Mouse (Mus musculus) embryo, embryonic 11 days (tissue): ENCODE measurements around the gene Dlx1.

Experiments
- DNase-seq: peaks from one replicate; pipeline ENCODE4 v3.0.0-alpha.2; 2015

Gene Dlx1

DNA sequence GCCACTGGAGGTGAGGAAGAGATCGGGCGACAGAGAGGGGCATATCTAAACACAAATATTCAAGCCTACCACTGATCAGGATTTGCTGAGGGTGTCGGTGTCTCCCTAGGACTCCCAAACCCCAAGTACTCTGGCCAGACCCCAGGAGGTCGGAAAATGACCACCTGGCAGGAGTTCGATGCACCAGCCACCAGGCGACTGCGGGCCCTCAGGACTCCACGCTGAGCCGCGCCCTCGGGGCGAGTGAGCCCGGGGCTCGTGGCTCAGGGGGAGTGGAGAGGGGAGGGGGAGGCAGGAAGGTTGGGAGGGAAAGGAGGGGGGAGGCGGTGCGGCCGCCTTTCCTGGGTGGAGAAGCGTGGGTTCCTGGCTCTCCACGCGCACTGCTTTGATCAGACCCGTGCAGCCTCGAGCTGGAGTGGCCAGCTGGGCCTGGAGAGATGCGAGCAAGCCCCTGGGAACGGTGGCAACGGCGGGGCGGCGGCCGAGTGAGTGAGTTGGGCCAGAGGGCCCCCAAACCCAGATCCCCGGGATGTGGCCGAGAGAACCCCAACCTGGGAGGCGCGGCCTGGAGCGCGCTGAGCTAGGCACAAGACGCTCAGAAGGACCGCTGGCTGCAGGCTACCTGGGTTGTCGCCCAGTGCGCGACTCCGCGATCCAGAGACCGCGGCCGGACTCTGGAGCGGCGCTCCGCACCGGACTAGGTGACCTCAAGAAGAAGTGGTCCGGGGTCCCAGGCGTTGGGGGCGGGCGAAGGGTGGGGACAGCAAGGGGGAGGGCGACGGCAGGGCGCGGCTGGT is 999 bp downstream of the Dlx1 start:
- DNase-seq = no peak

DNA sequence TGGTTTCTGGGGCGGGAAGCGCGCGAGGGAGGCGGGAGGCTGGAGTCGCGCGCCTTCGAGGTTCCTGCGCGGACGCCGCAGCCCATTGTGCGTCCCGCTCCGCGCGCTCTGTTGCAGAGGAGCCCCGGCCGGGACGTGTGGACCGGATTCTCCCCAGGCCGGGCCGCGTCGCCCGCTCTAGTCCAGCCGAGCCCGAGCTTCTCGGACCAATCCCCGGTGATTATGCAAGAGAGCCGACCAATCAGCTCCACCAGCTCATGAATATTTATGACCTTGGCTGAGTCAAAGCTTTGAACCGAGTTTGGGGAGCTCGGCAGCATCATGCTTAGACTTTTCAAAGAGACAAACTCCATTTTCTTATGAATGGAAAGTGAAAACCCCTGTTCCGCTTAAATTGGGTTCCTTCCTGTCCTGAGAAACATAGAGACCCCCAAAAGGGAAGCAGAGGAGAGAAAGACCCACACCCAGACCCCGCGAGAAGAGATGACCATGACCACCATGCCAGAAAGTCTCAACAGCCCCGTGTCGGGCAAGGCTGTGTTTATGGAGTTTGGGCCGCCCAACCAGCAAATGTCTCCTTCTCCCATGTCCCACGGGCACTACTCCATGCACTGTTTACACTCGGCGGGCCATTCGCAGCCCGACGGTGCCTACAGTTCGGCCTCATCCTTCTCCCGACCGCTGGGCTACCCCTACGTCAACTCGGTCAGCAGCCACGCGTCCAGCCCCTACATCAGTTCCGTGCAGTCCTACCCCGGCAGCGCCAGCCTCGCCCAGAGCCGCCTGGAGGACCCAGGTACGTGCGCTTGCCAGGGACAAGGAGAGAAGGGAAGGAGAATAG is 1.8 kb downstream of the Dlx1 start:
- peak; percentile 95 for DNase-seq

DNA sequence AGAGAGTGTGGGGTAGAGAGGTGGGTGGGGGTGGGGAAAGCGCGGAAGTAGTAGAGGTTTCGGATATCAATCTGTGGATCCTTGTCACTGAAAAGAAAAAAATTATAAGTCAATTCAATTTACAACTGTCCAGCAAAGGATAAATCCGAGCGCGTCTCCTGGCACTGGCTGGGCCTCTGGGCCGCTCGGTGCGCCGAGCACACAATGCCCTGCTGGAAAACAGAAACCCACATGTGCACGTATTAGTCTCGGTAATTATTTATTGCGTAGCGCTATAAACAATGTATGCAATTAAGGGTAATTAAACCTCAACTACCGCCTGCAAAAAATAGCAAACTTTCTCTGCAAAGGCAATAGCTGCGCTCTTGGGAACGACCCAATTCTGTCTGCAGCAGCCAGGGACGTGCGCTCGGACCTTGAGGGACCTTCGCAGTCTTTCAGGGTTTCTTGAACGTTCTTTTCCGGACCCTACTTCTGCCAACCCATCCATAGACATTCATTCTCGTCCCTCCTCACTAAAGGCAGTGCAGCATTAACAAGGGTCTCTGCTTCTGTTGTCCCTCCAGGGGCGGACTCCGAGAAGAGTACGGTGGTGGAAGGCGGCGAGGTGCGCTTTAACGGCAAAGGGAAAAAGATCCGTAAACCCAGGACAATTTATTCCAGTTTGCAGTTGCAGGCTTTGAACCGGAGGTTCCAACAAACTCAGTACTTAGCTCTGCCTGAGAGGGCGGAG is 2.6 kb downstream of the Dlx1 start:
- DNase-seq = peak; percentile 44

- peak; percentile 5 for DNase-seq
These were observed 3.2 kb downstream of the Dlx1 start for GRCm38 (mm10) chr2:71531124-71531590.

DNA sequence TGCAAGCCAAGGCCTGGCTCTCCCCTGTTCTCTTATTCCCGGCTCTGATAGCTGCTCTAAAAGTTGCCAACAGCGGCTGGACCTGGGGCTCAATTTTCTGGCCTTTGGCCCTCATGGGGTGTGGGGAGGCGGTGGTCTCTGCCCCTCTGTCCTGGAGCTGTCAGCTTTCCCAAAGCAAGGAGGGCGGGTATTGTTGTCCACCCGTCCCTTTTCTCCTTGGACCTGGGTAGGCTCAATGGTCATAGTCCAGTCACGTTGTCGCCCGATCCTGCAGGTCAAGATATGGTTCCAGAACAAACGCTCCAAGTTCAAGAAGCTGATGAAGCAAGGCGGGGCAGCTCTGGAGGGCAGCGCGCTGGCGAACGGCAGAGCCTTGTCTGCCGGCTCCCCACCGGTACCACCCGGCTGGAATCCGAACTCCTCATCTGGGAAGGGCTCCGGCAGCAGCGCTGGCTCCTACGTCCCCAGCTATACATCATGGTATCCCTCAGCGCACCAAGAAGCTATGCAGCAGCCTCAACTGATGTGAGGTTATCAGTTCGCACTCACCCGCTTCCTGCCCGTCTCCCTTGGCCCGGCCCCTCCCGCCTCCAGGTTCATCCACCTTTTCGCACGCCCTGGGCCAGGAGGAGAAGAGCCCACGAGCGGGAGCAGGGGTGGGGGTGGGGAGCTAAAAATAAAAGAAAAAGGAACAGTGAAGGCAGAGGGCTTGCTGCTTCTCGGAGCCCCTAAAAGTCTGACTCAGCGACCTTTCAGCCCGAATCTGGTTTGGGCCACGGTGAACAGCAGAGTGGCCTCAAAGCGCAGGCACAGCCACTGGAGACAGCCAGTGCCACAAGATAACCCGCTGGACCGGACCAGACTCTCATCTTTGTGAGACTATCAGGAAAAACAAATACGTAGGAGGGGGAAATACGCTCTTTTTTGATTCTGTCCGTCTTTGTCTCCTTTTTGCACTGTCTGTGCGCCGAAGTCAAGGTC is 4.4 kb downstream of the Dlx1 start:
- DNase-seq = peak; percentile 44

- DNase-seq = no peak
These were observed 5.2 kb downstream of the Dlx1 start for GRCm38 (mm10) chr2:71533094-71533493.

GRCm38 (mm10) chr2:71534242-71535052 is 6.5 kb downstream of the Dlx1 start:
- DNase-seq = peak; percentile 47

GRCm38 (mm10) chr2:71540611-71541417 is 12.9 kb downstream of the Dlx1 start:
- peak; percentile 61 for DNase-seq

DNA sequence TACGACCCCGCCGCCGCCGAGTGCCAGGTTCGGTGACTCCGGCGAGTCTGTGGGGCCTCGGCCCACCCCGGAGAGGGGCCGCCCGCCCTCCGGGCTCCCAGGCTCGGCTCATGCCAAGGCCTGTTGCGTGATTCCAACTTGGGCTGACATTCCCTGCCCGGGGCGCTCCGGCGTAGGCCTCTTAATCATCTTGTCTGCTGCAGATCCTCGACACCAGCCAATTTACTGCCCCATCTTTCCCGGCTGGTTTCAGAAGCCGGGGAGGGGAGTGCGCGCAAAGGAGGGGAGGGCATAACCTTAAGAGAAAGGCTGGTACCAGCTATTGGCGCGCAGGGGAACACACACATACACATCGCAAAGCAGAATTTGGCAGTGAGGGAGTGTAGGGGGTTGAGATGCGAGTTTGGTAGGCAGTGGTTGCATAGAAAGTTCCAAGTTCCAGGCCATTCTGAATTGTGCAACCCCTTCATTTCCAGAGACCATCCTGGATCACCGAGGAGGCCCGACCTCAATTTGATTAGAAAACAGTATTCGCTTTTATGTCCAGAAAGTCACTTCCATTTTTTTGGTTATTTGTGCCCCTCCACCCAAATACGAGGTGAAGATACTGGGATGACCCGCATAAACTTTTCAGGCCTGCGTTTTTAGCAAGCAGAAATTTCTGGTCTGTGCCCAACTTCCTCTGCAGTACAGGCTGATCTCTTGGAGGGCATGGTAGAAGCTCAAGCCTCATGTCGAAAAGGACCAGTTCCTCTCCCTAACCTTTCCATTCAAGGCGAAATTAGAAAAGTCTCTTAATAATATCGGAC is 13.7 kb downstream of the Dlx1 start:
- DNase-seq = peak; percentile 21

DNA sequence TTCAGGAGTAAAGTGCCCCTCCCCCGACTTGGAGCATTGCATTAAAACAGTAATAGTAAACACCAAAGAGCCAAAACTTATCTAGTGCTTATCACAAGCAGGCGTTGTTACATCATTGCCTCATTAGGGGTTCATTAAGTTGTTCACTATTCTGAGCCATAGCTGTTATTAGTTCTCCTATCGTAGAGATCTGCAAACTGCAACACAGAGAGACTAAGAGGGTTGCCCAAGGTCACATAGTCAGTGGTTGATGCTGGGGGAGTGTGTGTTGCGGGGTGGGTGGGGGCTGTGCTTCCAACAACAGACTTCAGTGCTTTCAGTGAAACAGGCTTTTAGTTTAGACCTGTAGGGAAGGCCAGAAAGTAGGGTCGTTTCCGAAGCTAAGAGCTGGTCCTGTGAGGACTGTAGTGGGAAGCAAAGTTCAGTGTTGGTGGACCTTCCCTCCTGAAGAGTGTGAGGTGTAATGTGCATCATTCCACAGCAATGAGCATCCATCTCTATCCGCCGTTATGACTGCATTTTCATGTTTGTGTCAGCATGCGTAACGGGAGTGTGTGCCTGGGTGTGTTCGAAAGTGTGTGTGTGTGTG is 14.4 kb downstream of the Dlx1 start:
- DNase-seq = peak; percentile 44

DNA sequence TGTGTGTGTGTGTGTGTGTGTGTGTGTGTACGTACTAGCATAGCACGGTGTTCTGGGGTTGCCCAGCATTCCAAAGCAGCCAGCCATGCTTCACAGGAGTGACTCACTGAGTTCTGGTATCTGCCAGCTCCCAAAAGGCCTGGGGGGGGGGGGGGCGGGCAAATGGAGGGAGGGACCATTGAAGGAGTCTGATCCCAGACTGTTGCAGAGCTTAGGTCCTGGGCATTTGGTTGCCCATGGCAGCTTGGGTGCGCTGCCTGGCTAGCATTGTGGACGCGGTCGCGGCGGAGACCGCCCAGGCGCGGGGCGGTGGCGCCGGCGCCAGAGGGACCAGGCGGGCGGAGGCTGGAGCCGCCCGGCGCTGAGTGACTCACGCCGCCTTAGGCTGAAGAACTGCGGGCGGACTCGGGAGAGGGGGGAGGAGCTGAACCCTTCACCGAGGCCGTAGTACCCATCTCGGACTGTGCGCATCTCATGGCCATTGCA is 14.9 kb downstream of the Dlx1 start:
- DNase-seq = peak; percentile 81

DNA sequence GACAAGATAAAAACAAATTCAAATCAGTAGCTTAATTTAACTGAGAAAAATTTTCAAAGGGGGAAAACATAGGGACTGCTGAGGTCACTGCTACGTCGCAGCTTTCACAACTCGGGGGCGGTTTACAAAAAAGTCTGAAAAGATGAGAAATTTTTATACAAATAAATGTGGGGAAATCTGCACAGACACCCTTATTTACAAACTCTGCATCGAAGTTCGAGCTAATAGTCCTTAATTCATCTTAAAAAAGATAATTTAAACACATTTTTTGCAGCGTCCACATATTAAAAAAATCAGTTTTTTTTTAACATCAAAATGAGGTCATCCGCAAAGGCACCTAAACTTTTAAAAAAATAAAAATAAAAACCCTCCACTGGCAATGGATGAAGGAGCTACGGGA is 15.6 kb downstream of the Dlx1 start:
- DNase-seq = peak; percentile 20

DNA sequence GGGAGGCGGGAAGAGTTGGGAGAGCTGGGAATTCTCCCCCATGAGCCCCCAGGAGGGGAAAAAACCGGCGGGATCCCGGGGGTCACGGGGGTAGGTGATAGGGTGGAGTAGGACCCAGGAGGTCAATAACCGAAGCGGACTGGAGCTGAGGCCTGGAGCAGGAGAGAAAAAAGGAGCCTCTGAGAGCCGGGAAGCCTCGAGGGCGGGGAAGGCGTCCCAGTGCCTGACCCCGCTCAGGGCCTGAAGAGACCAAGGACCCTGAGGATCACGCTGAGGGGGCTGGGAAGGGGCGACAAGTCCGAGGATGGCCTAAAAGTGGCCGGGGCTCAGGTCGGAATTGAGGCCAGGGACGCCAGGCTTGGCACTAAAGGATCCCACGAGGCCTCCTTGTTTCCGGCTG is 16.0 kb downstream of the Dlx1 start:
- DNase-seq = peak; percentile 46

GRCm38 (mm10) chr2:71544391-71545285 is 16.7 kb downstream of the Dlx1 start:
- peak; percentile 74 for DNase-seq

- peak; percentile 47 for DNase-seq
These were observed 17.5 kb downstream of the Dlx1 start for GRCm38 (mm10) chr2:71545401-71545881.

DNA sequence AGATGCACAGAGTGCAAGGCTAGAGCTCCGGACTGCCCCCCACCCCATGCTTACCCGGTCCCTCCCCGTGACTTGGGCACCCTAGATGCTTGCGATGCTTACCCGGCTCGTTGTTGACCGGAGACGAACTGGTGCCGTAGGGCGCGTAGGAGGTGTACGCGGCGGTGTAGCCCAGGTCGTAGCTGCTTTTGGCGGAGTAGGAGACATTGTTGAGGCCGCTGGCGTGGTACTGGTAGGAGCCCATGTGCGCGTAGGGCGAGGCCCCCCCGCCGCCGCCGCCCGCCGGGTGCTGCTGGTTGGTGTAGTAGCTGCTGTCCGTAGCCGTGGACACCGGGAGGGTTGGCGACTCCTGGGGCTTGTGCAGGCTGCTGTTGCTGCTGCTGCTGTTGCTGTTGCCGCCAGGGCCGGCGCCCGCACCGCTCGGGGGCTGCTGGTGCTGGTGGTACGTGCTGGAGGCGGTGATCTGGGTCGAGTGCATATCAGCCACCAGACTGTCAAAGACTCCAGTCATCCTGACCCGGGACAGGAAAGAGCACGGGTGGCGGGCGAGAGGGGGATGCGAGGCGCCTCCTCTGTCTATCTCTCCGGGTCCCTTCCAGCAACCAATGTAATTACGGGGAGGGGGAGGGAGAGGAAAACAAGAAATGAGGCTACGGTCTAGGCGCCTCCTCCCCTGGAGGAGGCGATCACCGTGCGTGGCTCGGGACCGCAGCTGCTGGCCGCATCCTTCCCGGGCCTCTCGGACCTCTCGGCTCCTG is 18.1 kb downstream of the Dlx1 start:
- DNase-seq = peak; percentile 60

GRCm38 (mm10) chr2:71546640-71547071 is 18.7 kb downstream of the Dlx1 start, which contains the start of gene Dlx2:
Dlx2 (minus strand) TSS chr2:71546754.
- peak; percentile 92 for DNase-seq
